Mouse (Mus musculus) small intestine, adult 2 months (tissue): ENCODE data around the gene Tbc1d14.

Source experiments
- CTCF ChIP-seq: fragments of 200-500 bp; IDR thresholded peaks from 2 replicates; pipeline ENCODE4 v1.5.1; 2012; ENCODE audit warnings: low read depth, mild to moderate bottlenecking, control low read depth, inconsistent platforms, low read length, moderate library complexity, mixed read lengths; ENCODE audit not compliant: insufficient replicate concordance, insufficient read length; ENCODE audit errors: extremely low read depth
- POLR2A ChIP-seq: fragments of 200-500 bp; IDR thresholded peaks from 2 replicates; pipeline ENCODE4 v1.6.1; 2012; ENCODE audit warnings: low read depth, mild to moderate bottlenecking, control low read depth, inconsistent platforms, low read length, moderate library complexity

GRCm38 (mm10) chr5:36544765-36545164 is 48.3 kb downstream of the Tbc1d14 start:
- no peak for TF ChIP-seq POLR2A
- no peak for TF ChIP-seq CTCF
